Mouse (Mus musculus) hindbrain, embryonic 12.5 days (tissue): Measurements from ENCODE around the gene Foxr1. TPM values are rescaled to one million over a fixed set of nuclear protein-coding genes. Genes with fewer than 3 reads are reported as not detected.

Experiments
- microRNA-seq: library from miRNA; unstranded; fragments of <30 nt; microRNA quantifications from one replicate; pipeline ENCODE4, GENCODE M21; 2017
- polyA plus RNA-seq: library from polyadenylated mRNA; unstranded; fragments of >200 nt; fragmentation: Nextera tagmentation; extraction: Ambion mirVana; gene quantifications from 2 replicates; pipeline ENCODE4 v1.2.1, GENCODE M21; 2016

Gene Foxr1
- polyA plus RNA-seq, 1 experiment from 2014 or later: not detected

Small RNA genes within 50 kb of the gene (microRNA-seq; reads per million reads assigned to microRNA genes)
- gene Mir7085: not detected

Other genes with a start within 250 kb of the Foxr1 start
- 26.2 and 30.5 TPM in 2 replicates for gene Cbl, start 207.1 kb downstream of the Foxr1 start, polyA plus RNA-seq
- gene Ccdc153, start 200.5 kb downstream of the Foxr1 start, polyA plus RNA-seq: not detected in 2 replicates
- 0.15 TPM in 1 of 2 replicates, not detected in the other for gene Pdzd3, start 189.7 kb downstream of the Foxr1 start, polyA plus RNA-seq
- 5.1 and 5.6 TPM in 2 replicates for gene Nlrx1, start 172.5 kb downstream of the Foxr1 start, polyA plus RNA-seq
- 12.9 and 13.5 TPM in 2 replicates for gene Abcg4, start 152.5 kb downstream of the Foxr1 start, polyA plus RNA-seq
- 28.9 and 32.5 TPM in 2 replicates for gene Hinfp, start 135.5 kb downstream of the Foxr1 start, polyA plus RNA-seq
- 20.2 and 22.2 TPM in 2 replicates for gene C2cd2l, start 120.9 kb downstream of the Foxr1 start, polyA plus RNA-seq
- gene Dpagt1, start 115.1 kb downstream of the Foxr1 start, polyA plus RNA-seq: 37.3 and 41.3 TPM in 2 replicates
- 273 and 290 TPM in 2 replicates for gene H2afx, start 106.4 kb downstream of the Foxr1 start, polyA plus RNA-seq
- gene Hmbs, start 96.9 kb downstream of the Foxr1 start, polyA plus RNA-seq: 99.4 and 103 TPM in 2 replicates
- 35.2 and 36.2 TPM in 2 replicates for gene Vps11, start 79.5 kb downstream of the Foxr1 start, polyA plus RNA-seq
- 35.8 and 39.1 TPM in 2 replicates for gene Hyou1, start 61.6 kb downstream of the Foxr1 start, polyA plus RNA-seq
- gene Slc37a4, start 44.3 kb downstream of the Foxr1 start, polyA plus RNA-seq: 38.7 TPM in 2 replicates
- 1,265 and 1,340 TPM in 2 replicates for gene Rps25, start 34.0 kb downstream of the Foxr1 start, polyA plus RNA-seq
- gene Trappc4, start 33.5 kb downstream of the Foxr1 start, polyA plus RNA-seq: 256 and 259 TPM in 2 replicates
- 32.9 and 36.7 TPM in 2 replicates for gene Ccdc84, start 22.6 kb downstream of the Foxr1 start, polyA plus RNA-seq
- not detected in 2 replicates for gene Upk2, start 13.8 kb upstream of the Foxr1 start, polyA plus RNA-seq
- gene Bcl9l, start 41.7 kb upstream of the Foxr1 start, polyA plus RNA-seq: 12.3 and 15.5 TPM in 2 replicates
- not detected in 2 replicates for gene Cxcr5, start 120.7 kb upstream of the Foxr1 start, polyA plus RNA-seq
- 25.9 and 26.8 TPM in 2 replicates for gene Ddx6, start 163.8 kb upstream of the Foxr1 start, polyA plus RNA-seq
- gene Treh, start 232.1 kb upstream of the Foxr1 start, polyA plus RNA-seq: not detected in 2 replicates